Mouse (Mus musculus): ENCODE measurements at regions not wholly inside any gene's neighbourhood (a gene's known extent, or its start where the extent isn't known, plus 50 kb on each side); places are given as distances from the start of the nearest gene placed in this dataset.

- no peak for DNase-seq (ENCODE audit: low spot score)
Observed at GRCm38 (mm10) chr1:72108678-72109077, 103.4 kb downstream of the Mreg start.

GRCm38 (mm10) chr1:72107125-72107524, 105.0 kb downstream of the Mreg start:
- DNase-seq (ENCODE audit: low spot score) = no peak

- no peak for DNase-seq (ENCODE audit: low spot score)
Observed at GRCm38 (mm10) chr1:72106655-72107054, 105.5 kb downstream of the Mreg start.

- no peak for DNase-seq (ENCODE audit: low spot score)
Observed at GRCm38 (mm10) chr1:72105435-72106057, 106.6 kb downstream of the Mreg start.

GRCm38 (mm10) chr1:72103962-72104361, 108.1 kb downstream of the Mreg start:
- no peak for DNase-seq (ENCODE audit: low spot score)

- no peak for DNase-seq (ENCODE audit: low spot score)
Observed at GRCm38 (mm10) chr1:72103387-72103786, 108.7 kb downstream of the Mreg start.

- no peak for DNase-seq (ENCODE audit: low spot score)
Observed at GRCm38 (mm10) chr1:72099447-72099846, 112.7 kb downstream of the Mreg start.

- no peak for DNase-seq (ENCODE audit: low spot score)
Observed at GRCm38 (mm10) chr1:72091344-72091743, 120.8 kb downstream of the Mreg start.

GRCm38 (mm10) chr1:72085661-72086060, 126.4 kb downstream of the Mreg start:
- no peak for DNase-seq (ENCODE audit: low spot score)

GRCm38 (mm10) chr1:72084219-72084618, 127.9 kb downstream of the Mreg start:
- no peak for DNase-seq (ENCODE audit: low spot score)

- no peak for DNase-seq (ENCODE audit: low spot score)
Observed at GRCm38 (mm10) chr1:72082366-72082765, 129.7 kb downstream of the Mreg start.

GRCm38 (mm10) chr1:72081811-72082210, 130.3 kb downstream of the Mreg start:
- no peak for DNase-seq (ENCODE audit: low spot score)

GRCm38 (mm10) chr1:72078926-72079550, 133.1 kb downstream of the Mreg start:
- no peak for DNase-seq (ENCODE audit: low spot score)

GRCm38 (mm10) chr1:72076341-72076740, 135.8 kb downstream of the Mreg start:
- no peak for DNase-seq (ENCODE audit: low spot score)

- no peak for DNase-seq (ENCODE audit: low spot score)
Observed at GRCm38 (mm10) chr1:72075464-72075863, 136.6 kb downstream of the Mreg start.

- no peak for DNase-seq (ENCODE audit: low spot score)
Observed at GRCm38 (mm10) chr1:72073245-72073644, 138.9 kb downstream of the Mreg start.

GRCm38 (mm10) chr1:72070489-72070888, 141.6 kb downstream of the Mreg start:
- DNase-seq (ENCODE audit: low spot score) = no peak

- DNase-seq (ENCODE audit: low spot score) = no peak
Observed at GRCm38 (mm10) chr1:72069056-72069455, 143.1 kb downstream of the Mreg start.

GRCm38 (mm10) chr1:72065090-72065489, 147.0 kb downstream of the Mreg start:
- DNase-seq (ENCODE audit: low spot score) = no peak

- no peak for DNase-seq (ENCODE audit: low spot score)
Observed at GRCm38 (mm10) chr1:72060393-72060792, 151.7 kb downstream of the Mreg start.

- DNase-seq (ENCODE audit: low spot score) = no peak
Observed at GRCm38 (mm10) chr1:72058045-72058703, 153.9 kb downstream of the Mreg start.

GRCm38 (mm10) chr1:72054541-72054940, 157.6 kb downstream of the Mreg start:
- DNase-seq (ENCODE audit: low spot score) = no peak

- DNase-seq (ENCODE audit: low spot score) = no peak
Observed at GRCm38 (mm10) chr1:72050858-72051257, 161.2 kb downstream of the Mreg start.

Data from urinary bladder, adult 2 months (tissue).